Mouse (Mus musculus) midbrain, embryonic 10.5 days (tissue): Measurements from ENCODE around the gene Cldn1. TPM values are rescaled to one million over a fixed set of nuclear protein-coding genes. Genes with fewer than 3 reads are reported as not detected.

Experiments
- DNase-seq: peaks from one replicate; pipeline ENCODE4 v3.0.0-alpha.2; 2017; ENCODE audit warnings: low spot score
- H3K27ac ChIP-seq: fragments of 300-500 bp; sonication (generic); replicated peaks from 2 replicates; pipeline ENCODE4 v1.5.1; 2016; ENCODE audit warnings: mild to moderate bottlenecking
- H3K27me3 ChIP-seq: fragments of 300-500 bp; sonication (generic); 2 replicates; pipeline ENCODE4 v1.6.1; 2016; ENCODE audit warnings: low read depth, mild to moderate bottlenecking; ENCODE audit not compliant: poor library complexity, severe bottlenecking
- H3K36me3 ChIP-seq: fragments of 300-500 bp; sonication (generic); 2 replicates; pipeline ENCODE4 v1.6.1; 2016; ENCODE audit warnings: mild to moderate bottlenecking, moderate library complexity
- H3K4me1 ChIP-seq: fragments of 300-500 bp; sonication (generic); 2 replicates; pipeline ENCODE4 v1.6.1; 2016
- H3K4me3 ChIP-seq: fragments of 300-500 bp; sonication (generic); 2 replicates; pipeline ENCODE4 v1.5.1; 2016; ENCODE audit warnings: mild to moderate bottlenecking, moderate library complexity
- H3K9me3 ChIP-seq: fragments of 300-500 bp; sonication (generic); replicated peaks from 2 replicates; pipeline ENCODE4 v1.6.1; 2016; ENCODE audit warnings: mild to moderate bottlenecking
- WGBS: fragments of 180-500 bp; shearing (Covaris S2); methylation state at CpG from one replicate; pipeline ENCODE4 v1.1.7; 2016; 5-methylcytosine and 5-hydroxymethylcytosine counted together
- polyA plus RNA-seq: library from polyadenylated mRNA; unstranded; fragments of >200 nt; fragmentation: Nextera tagmentation; extraction: Ambion mirVana; gene quantifications from 2 replicates; pipeline ENCODE4 v1.2.1, GENCODE M21; 2016

The Cldn1 gene
- polyA plus RNA-seq, 1 experiment from 2014 or later: 1.7 TPM

GRCm38 (mm10) chr16:26359619-26360018 is 12.0 kb downstream of the Cldn1 start:
- Histone ChIP-seq H3K27ac (no peak overlapping the region), H3K36me3 (no peaks in the 10 kb centered on the region), H3K27me3 (no peaks in the 10 kb centered on the region), H3K9me3 (no peaks in the 10 kb centered on the region), H3K4me3 (no peak overlapping the region), H3K4me1 (peaks cover 4% of the 10 kb centered on the region; the same call in 1 of the 2 replicates)
- no peak for DNase-seq
- 87% methylated on average over 4 of the region's 4 CpGs for WGBS

GRCm38 (mm10) chr16:26358898-26359297 is 12.7 kb downstream of the Cldn1 start:
- Histone ChIP-seq H3K4me1 (peaks cover 4% of the 10 kb centered on the region; the same call in 1 of the 2 replicates), H3K27ac (no peak overlapping the region), H3K4me3 (no peak overlapping the region), H3K9me3 (no peaks in the 10 kb centered on the region), H3K27me3 (no peaks in the 10 kb centered on the region), H3K36me3 (no peaks in the 10 kb centered on the region)
- DNase-seq: no peak
- WGBS: 92% methylated on average over 5 of the region's 5 CpGs

- Histone ChIP-seq H3K4me1 (peaks cover 4% of the 10 kb centered on the region; the same call in 1 of the 2 replicates), H3K27me3 (no peaks in the 10 kb centered on the region), H3K4me3 (no peak overlapping the region), H3K9me3 (no peaks in the 10 kb centered on the region), H3K27ac (no peak overlapping the region), H3K36me3 (no peaks in the 10 kb centered on the region)
- DNase-seq: no peak
- WGBS: 92% methylated on average over 5 of the region's 5 CpGs
Measured at GRCm38 (mm10) chr16:26357863-26358780, 13.5 kb downstream of the Cldn1 start.

GRCm38 (mm10) chr16:26355513-26355912 is 16.1 kb downstream of the Cldn1 start:
- H3K4me3 ChIP-seq: no peak overlapping the region
- WGBS: 91% methylated on average over 1 of the region's 1 CpGs
- DNase-seq: no peak

GRCm38 (mm10) chr16:26350786-26351185 is 20.9 kb downstream of the Cldn1 start:
- no peaks in the 10 kb centered on the region for H3K36me3 ChIP-seq
- no peaks in the 10 kb centered on the region for H3K9me3 ChIP-seq
- 88% methylated on average over 4 of the region's 4 CpGs for WGBS
- H3K27ac ChIP-seq: no peak overlapping the region
- no peaks in the 10 kb centered on the region for H3K27me3 ChIP-seq
- no peak for DNase-seq
- H3K4me1 ChIP-seq: no peaks in the 10 kb centered on the region
- no peak overlapping the region for H3K4me3 ChIP-seq

More at GRCm38 (mm10) chr16:26355513-26355912, 16.1 kb downstream of the Cldn1 start:
- no peaks in the 10 kb centered on the region for H3K36me3 ChIP-seq
- H3K27me3 ChIP-seq: no peaks in the 10 kb centered on the region
- peaks cover 1% of the 10 kb centered on the region; the same call in 1 of the 2 replicates for H3K4me1 ChIP-seq
- H3K27ac ChIP-seq: no peak overlapping the region
- H3K9me3 ChIP-seq: no peaks in the 10 kb centered on the region

- no peak overlapping the region for H3K27ac ChIP-seq
- WGBS: 82% methylated on average over 1 of the region's 1 CpGs
- H3K4me3 ChIP-seq: no peak overlapping the region
- H3K4me1 ChIP-seq: no peaks in the 10 kb centered on the region
- H3K27me3 ChIP-seq: no peaks in the 10 kb centered on the region
- no peak for DNase-seq
- no peaks in the 10 kb centered on the region for H3K36me3 ChIP-seq
- no peaks in the 10 kb centered on the region for H3K9me3 ChIP-seq
Measured at GRCm38 (mm10) chr16:26348809-26349208, 22.8 kb downstream of the Cldn1 start.

- Histone ChIP-seq H3K27ac (no peak overlapping the region), H3K4me3 (no peak overlapping the region), H3K4me1 (no peaks in the 10 kb centered on the region), H3K9me3 (no peaks in the 10 kb centered on the region), H3K36me3 (no peaks in the 10 kb centered on the region), H3K27me3 (no peaks in the 10 kb centered on the region)
- 92% methylated on average over 7 of the region's 7 CpGs for WGBS
- no peak for DNase-seq
Measured at GRCm38 (mm10) chr16:26316281-26316680, 55.4 kb downstream of the Cldn1 start.

- Histone ChIP-seq H3K36me3 (no peaks in the 10 kb centered on the region), H3K9me3 (no peaks in the 10 kb centered on the region), H3K27me3 (no peaks in the 10 kb centered on the region), H3K27ac (no peak overlapping the region), H3K4me3 (no peak overlapping the region), H3K4me1 (no peaks in the 10 kb centered on the region)
- DNase-seq: no peak
- WGBS: 84% methylated on average over 13 of the region's 13 CpGs
Measured at GRCm38 (mm10) chr16:26314815-26315214, 56.8 kb downstream of the Cldn1 start.

GRCm38 (mm10) chr16:26309402-26309801 is 62.2 kb downstream of the Cldn1 start:
- Histone ChIP-seq H3K4me1 (no peaks in the 10 kb centered on the region), H3K27me3 (no peaks in the 10 kb centered on the region), H3K36me3 (no peaks in the 10 kb centered on the region), H3K27ac (no peak overlapping the region), H3K9me3 (no peaks in the 10 kb centered on the region), H3K4me3 (no peak overlapping the region)
- WGBS: 93% methylated on average over 2 of the region's 2 CpGs
- DNase-seq: no peak

Other genes with a start within 250 kb of the Cldn1 start
- gene Cldn16, start 91.3 kb upstream of the Cldn1 start, polyA plus RNA-seq: not detected in 2 replicates
- gene Tmem207, start 154.9 kb upstream of the Cldn1 start, polyA plus RNA-seq: 0.12 TPM in 1 of 2 replicates, not detected in the other
- gene Il1rap, start 209.9 kb upstream of the Cldn1 start, polyA plus RNA-seq: 3.0 and 5.1 TPM in 2 replicates